Mouse (Mus musculus): ENCODE measurements at regions not wholly inside any gene's neighbourhood (a gene's known extent, or its start where the extent isn't known, plus 50 kb on each side); places are given as distances from the start of the nearest gene placed in this dataset.
"Not testable (repeated sequence)": the region's sequence is repeated elsewhere in the genome, so short reads cannot be mapped to it uniquely, and the experiment has no call there.

DNA sequence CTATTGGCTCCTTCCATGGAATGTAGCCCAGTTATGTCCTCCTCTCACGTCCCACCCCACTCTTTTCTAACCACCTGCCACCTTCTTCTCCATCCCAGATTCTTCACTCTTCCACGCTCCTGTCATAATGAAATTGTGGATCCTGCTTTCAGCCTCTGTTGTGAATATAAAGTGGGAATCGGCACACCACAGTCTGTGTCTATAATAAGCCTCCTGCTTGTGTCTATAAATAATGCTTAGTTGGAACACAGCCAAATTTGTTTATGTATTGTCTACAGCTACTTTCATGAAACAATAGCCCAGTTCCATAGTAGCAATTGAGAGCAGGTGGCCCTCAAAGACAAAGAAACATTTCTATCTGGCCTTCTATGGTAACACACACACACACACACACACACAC, 137.5 kb upstream of the Rps6ka3 start:
- DNase-seq (ENCODE audit: low read depth, low spot score), result no peak

DNA sequence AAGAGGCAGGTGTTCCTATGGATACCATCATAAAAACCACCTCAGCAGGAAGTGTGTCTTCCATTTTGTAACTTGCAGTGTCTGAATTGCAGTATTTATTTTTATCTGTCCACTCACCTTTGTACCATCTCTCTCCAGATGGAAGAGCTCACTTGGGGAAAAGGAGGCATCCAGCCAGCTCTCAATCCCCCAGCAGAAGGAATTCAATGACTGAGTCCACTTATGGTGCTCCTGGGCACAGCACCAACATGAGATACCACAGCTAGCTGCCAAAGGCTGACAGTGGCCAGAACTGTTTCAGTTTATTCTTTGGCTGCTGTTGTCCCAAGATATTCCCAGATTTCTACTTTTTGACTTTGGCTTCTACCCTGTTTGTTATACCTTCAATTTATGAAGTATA, 136.6 kb upstream of the Rps6ka3 start:
- DNase-seq (ENCODE audit: low read depth, low spot score), result no peak

GRCm38 (mm10) chrX:159080508-159080907, 129.6 kb upstream of the Rps6ka3 start:
- DNase-seq (ENCODE audit: low read depth, low spot score), result no peak

GRCm38 (mm10) chrX:159110651-159111050, 99.5 kb upstream of the Rps6ka3 start:
- DNase-seq (ENCODE audit: low read depth, low spot score), result not testable (repeated sequence)

DNA sequence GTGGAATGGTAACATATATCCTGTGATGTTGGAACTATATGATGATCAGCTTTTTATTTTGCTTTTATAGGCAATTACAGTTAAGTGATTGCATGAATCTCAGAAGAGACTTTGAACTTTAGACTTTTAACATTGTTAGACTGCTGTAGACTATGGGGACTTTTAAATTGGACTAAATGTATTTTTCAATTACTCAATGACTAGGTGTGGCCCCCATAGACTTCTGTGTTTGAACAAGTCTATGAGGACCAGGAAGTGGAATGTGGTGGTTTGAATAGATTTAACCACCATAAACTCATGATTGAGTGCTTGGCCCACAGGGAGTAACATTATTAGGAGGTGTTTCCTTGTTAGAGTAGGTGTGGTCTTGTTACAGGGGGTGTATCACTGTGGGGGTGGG, 93.9 kb upstream of the Rps6ka3 start:
- no peak for DNase-seq (ENCODE audit: low read depth, low spot score)

- DNase-seq (ENCODE audit: low read depth, low spot score), result no peak
Measured at GRCm38 (mm10) chrX:159140554-159140953, 69.6 kb upstream of the Rps6ka3 start.

DNA sequence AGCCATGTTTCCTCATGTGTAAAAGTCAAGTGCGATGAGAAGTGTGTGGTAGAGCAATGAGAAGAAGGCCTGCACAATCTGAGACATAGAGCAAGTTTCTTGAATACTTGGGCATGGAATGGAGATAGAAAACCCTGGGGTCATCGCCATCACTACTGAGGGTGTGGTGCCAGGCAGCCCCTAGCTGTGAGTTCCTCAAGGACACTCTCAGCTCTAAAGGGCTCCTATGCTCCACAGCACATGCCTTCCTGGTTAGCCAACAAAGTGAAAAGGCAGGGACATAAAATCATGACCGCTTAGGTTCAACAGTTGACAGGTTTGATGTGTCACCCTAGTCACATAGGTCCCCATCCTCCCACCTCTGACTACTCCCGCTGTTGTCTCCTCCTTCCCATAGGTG, 66.8 kb upstream of the Rps6ka3 start:
- no peak for DNase-seq (ENCODE audit: low read depth, low spot score)

- DNase-seq (ENCODE audit: low read depth, low spot score), result no peak
Measured at GRCm38 (mm10) chrX:159144674-159145073, 65.4 kb upstream of the Rps6ka3 start.

DNA sequence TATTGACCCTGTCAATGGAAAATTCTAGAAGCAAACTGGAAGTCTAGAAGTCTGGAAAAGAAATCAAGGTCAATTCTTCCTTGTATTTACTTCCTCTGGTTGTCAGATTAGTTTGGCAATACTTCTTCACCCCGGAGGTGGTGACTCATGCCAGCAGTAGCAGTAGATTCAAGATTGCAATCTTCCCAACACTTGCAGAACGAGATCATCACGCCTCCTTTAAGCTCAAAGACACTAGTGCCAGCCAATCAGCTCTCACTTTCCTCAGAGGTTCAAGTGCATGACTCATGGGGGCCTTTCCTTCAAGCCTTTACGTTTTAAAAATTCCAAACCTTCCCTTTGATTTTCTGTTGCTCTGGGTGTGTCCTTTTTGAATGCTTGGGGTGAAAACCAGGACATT, 64.9 kb upstream of the Rps6ka3 start:
- DNase-seq (ENCODE audit: low read depth, low spot score), result no peak

GRCm38 (mm10) chrX:159155786-159156185, 54.3 kb upstream of the Rps6ka3 start:
- DNase-seq (ENCODE audit: low read depth, low spot score), result no peak

- DNase-seq (ENCODE audit: low read depth, low spot score), result no peak
Measured at GRCm38 (mm10) chrX:159156976-159157375, 53.1 kb upstream of the Rps6ka3 start.

DNA sequence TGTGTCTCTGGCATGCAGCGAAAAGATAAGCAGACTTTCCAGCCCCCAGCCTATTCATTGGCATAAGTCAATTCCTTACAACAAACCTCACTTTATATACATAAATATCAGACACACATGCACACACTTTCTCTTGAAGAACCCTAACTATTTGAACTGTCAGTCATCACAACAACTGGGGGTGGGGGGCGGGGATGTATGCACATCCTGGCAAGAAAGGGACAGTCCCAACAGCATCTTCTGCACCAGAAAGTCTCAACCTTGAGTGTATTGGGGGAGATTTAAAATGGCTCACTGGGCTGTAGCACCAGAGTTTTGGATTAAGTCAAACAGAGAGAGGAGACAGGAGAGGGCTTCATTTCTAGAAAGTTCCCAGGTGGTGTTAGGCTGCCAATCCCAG, 50.4 kb upstream of the Rps6ka3 start:
- DNase-seq (ENCODE audit: low read depth, low spot score), result no peak
